8 mouse cellular contexts compared by ENCODE assay signal in genomic region chr1:191910646-191911045, GRCm38 (mm10). TPM values are rescaled to one million over a fixed set of nuclear protein-coding genes. Genes with fewer than 3 reads are reported as not detected.
A peak's percentile ranks its signal among the peaks of the same experiment; 100 is the strongest.
DNase-seq lines count a peak whose midpoint lies in the region; ATAC-seq lines count a peak whose summit lies in the region.
"Had no signal": no experiment of that assay in that cellular context is flagged by ENCODE, and none has a peak within 500 bp of the region (broad histone marks: within the 10 kb centered on the region; RNA-seq: fewer than 3 reads in every experiment).

No protein-coding gene starts in this region.

- no peak for ATAC-seq in limb, embryonic 13.5 days (ENCODE audit: low FRiP score, low read depth)
- ATAC-seq in hindbrain, embryonic 16.5 days, result no peak
- no peak for ATAC-seq in kidney, embryonic 15.5 days (replicated peaks; ENCODE audit: low FRiP score)
- ATAC-seq in neural tube, embryonic 13.5 days (ENCODE audit: low read depth), result no peak
- no peak for ATAC-seq in inflammation-experienced regulatory T-cells, adult 6 months

- H3K27me3 ChIP-seq in limb, embryonic 13.5 days, result no peaks in the 10 kb centered on the region
- peaks cover under 1% of the 10 kb centered on the region; the same call in 1 of the 2 replicates for H3K27me3 ChIP-seq in limb, embryonic 10.5 days (ENCODE audit: low read depth, poor library complexity, severe bottlenecking)
- no peaks in the 10 kb centered on the region for H3K27me3 ChIP-seq in hindbrain, embryonic 16.5 days (replicated peaks; ENCODE audit: control insufficient read depth, insufficient read depth, low read length)
- no peaks in the 10 kb centered on the region for H3K27me3 ChIP-seq in kidney, embryonic 15.5 days
- H3K27me3 ChIP-seq in neural tube, embryonic 13.5 days, result no peaks in the 10 kb centered on the region

- no peaks in the 10 kb centered on the region for H3K9me3 ChIP-seq in limb, embryonic 13.5 days
- H3K9me3 ChIP-seq in limb, embryonic 10.5 days (replicated peaks), result no peaks in the 10 kb centered on the region
- no peaks in the 10 kb centered on the region for H3K9me3 ChIP-seq in hindbrain, embryonic 16.5 days (ENCODE audit: control insufficient read depth, low read length)
- H3K9me3 ChIP-seq in kidney, embryonic 15.5 days (replicated peaks), result no peaks in the 10 kb centered on the region
- no peaks in the 10 kb centered on the region for H3K9me3 ChIP-seq in neural tube, embryonic 13.5 days
- H3K9me3 ChIP-seq: forebrain, embryonic 12.5 days had no signal

- WGBS in limb, embryonic 13.5 days, result 83% methylated on average over 3 of the region's 3 CpGs
- WGBS in limb, embryonic 10.5 days, result 89% methylated on average over 3 of the region's 3 CpGs
- WGBS in hindbrain, embryonic 16.5 days, result 60% methylated on average over 3 of the region's 3 CpGs
- 75% methylated on average over 3 of the region's 3 CpGs for WGBS in kidney, embryonic 15.5 days
- 70% methylated on average over 3 of the region's 3 CpGs for WGBS in neural tube, embryonic 13.5 days

- no peak overlapping the region for H3K27ac ChIP-seq in limb, embryonic 13.5 days
- H3K27ac ChIP-seq in limb, embryonic 10.5 days, result no peak overlapping the region
- no peak overlapping the region for H3K27ac ChIP-seq in hindbrain, embryonic 16.5 days (ENCODE audit: low read depth, low read length)
- H3K27ac ChIP-seq in kidney, embryonic 15.5 days, result no peak overlapping the region
- H3K27ac ChIP-seq in neural tube, embryonic 13.5 days (replicated peaks), result no peak overlapping the region
- H3K27ac ChIP-seq: forebrain, embryonic 12.5 days had no signal

- peaks cover 38% of the 10 kb centered on the region for H3K4me1 ChIP-seq in limb, embryonic 13.5 days
- H3K4me1 ChIP-seq in limb, embryonic 10.5 days, result peaks cover 34% of the 10 kb centered on the region
- H3K4me1 ChIP-seq in hindbrain, embryonic 16.5 days (ENCODE audit: control insufficient read depth, insufficient read depth, low read depth, low read length), result peaks cover 31% of the 10 kb centered on the region
- H3K4me1 ChIP-seq in kidney, embryonic 15.5 days, result peaks cover 49% of the 10 kb centered on the region
- H3K4me1 ChIP-seq in neural tube, embryonic 13.5 days (replicated peaks), result peaks cover 56% of the 10 kb centered on the region

- H3K4me2 ChIP-seq in limb, embryonic 13.5 days (replicated peaks), result peak overlapping the region; percentile 28; the same call in 1 of the 2 replicates
- peak overlapping the region; percentile 38 for H3K4me2 ChIP-seq in hindbrain, embryonic 16.5 days (ENCODE audit: low read length)
- peak overlapping the region; percentile 23 for H3K4me2 ChIP-seq in kidney, embryonic 15.5 days
- peak overlapping the region; percentile 87 for H3K4me2 ChIP-seq in neural tube, embryonic 13.5 days

- no peak overlapping the region for H3K4me3 ChIP-seq in limb, embryonic 13.5 days
- no peak overlapping the region for H3K4me3 ChIP-seq in limb, embryonic 10.5 days
- H3K4me3 ChIP-seq in hindbrain, embryonic 16.5 days (ENCODE audit: low read length), result no peak overlapping the region
- H3K4me3 ChIP-seq in kidney, embryonic 15.5 days (replicated peaks), result no peak overlapping the region
- peak overlapping the region; percentile 15 for H3K4me3 ChIP-seq in neural tube, embryonic 13.5 days
- H3K4me3 ChIP-seq: forebrain, embryonic 12.5 days had no signal

- peaks cover 18% of the 10 kb centered on the region for H3K36me3 ChIP-seq in limb, embryonic 13.5 days
- H3K36me3 ChIP-seq in limb, embryonic 10.5 days, result peaks cover 26% of the 10 kb centered on the region
- 0 out of 2 replicates have a peak, but pooled peaks cover 2% of the 10 kb centered on the region for H3K36me3 ChIP-seq in hindbrain, embryonic 16.5 days (ENCODE audit: control insufficient read depth, insufficient read depth, low read length)
- H3K36me3 ChIP-seq in kidney, embryonic 15.5 days, result peaks cover 20% of the 10 kb centered on the region
- peaks cover 23% of the 10 kb centered on the region for H3K36me3 ChIP-seq in neural tube, embryonic 13.5 days

- H3K9ac ChIP-seq in limb, embryonic 13.5 days, result no peak overlapping the region
- no peak overlapping the region for H3K9ac ChIP-seq in hindbrain, embryonic 16.5 days (ENCODE audit: low read depth, low read length)
- H3K9ac ChIP-seq in kidney, embryonic 15.5 days, result no peak overlapping the region
- H3K9ac ChIP-seq in neural tube, embryonic 13.5 days, result no peak overlapping the region
- H3K9ac ChIP-seq: forebrain, embryonic 12.5 days had no signal

- DNase-seq in limb, embryonic 10.5 days (ENCODE audit: low spot score), result no peak
- no peak for DNase-seq in cerebellum, adult 11-12 months

RNA-seq across cellular contexts. Expression of gene Slc30a1, which starts 4.1 kb away (rescaled TPM):
- 1.7 and 2.5 TPM in 2 replicates for polyA plus RNA-seq in limb, embryonic 13.5 days (2015; fragmentation: Nextera tagmentation; extraction: Ambion mirVana)
- polyA plus RNA-seq in limb, embryonic 10.5 days (2016; fragmentation: Nextera tagmentation; extraction: Ambion mirVana), result 1.5 and 2.1 TPM in 2 replicates
- polyA plus RNA-seq in hindbrain, embryonic 16.5 days (2015; fragmentation: Nextera tagmentation; extraction: Ambion mirVana), result 2.0 and 2.2 TPM in 2 replicates
- 2.6 and 3.5 TPM in 2 replicates for polyA plus RNA-seq in kidney, embryonic 15.5 days (2015; fragmentation: Nextera tagmentation; extraction: Ambion mirVana)
- 3.5 and 3.6 TPM in 2 replicates for polyA plus RNA-seq in neural tube, embryonic 13.5 days (2015; fragmentation: Nextera tagmentation; extraction: Ambion mirVana)
- polyA plus RNA-seq in inflammation-experienced regulatory T-cells, adult 6 months (2017; shearing (Covaris generic)), result 1 to 10 TPM; 1.3 to 1.6 (median 1.5) TPM

Comparison
In these comparisons a context has a peak if more than half of its experiments do, and no peak if none do; other contexts are left out.
1. H3K4me2 ChIP-seq: peak in every context shown above with its lines; median percentile 87 in neural tube, embryonic 13.5 days; 38 in hindbrain, embryonic 16.5 days; 28 in limb, embryonic 13.5 days; 23 in kidney, embryonic 15.5 days.